Mouse (Mus musculus): ENCODE results near the gene Gm5930. TPM values are rescaled to one million over a fixed set of nuclear protein-coding genes. Genes with fewer than 3 reads are reported as not detected.
"Not testable (repeated sequence)": the region's sequence is repeated elsewhere in the genome, so short reads cannot be mapped to it uniquely, and the experiment has no call there.

Gene Gm5930
- not detected in 2 replicates for polyA plus RNA-seq (2015; fragmentation: Nextera tagmentation; extraction: Ambion mirVana)

GRCm38 (mm10) chr14:44338484-44338883, at the start of gene Gm5930:
Gene Gm5930 (minus strand): TSS chr14:44338584.
- not testable (repeated sequence) for H3K4me3 ChIP-seq (replicated peaks); H3K4me2 ChIP-seq; H3K9me3 ChIP-seq (replicated peaks); H3K4me1 ChIP-seq (replicated peaks); H3K27me3 ChIP-seq; ATAC-seq (ENCODE audit: low read depth); DNase-seq; H3K9ac ChIP-seq; H3K27ac ChIP-seq; H3K36me3 ChIP-seq
- WGBS (ENCODE audit: insufficient replicate concordance), result no CpG with 5 or more reads among the region's 2 CpGs

DNA sequence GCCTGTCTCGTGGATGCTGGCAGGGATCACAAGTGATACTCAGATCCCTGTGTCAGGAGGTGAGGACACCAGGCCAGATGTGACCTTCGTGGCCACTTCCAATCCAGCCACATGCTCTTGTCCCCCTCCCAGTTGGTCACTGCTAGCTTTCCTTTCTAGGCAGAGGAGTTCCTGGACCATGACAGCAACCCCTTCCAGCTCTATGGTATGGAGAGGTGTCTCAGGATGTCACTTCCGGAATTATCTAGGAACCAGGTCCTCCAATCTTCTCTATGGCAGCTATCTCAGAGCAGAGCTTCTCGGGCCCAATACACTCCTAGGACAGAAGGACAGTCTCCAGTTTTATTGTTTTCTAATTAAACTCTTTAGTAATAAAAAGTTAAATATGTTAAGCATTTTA, 45.8 kb upstream of the Gm5930 start:
- not testable (repeated sequence) for H3K9me3 ChIP-seq (replicated peaks); H3K27ac ChIP-seq; H3K4me3 ChIP-seq (replicated peaks); H3K4me1 ChIP-seq (replicated peaks); DNase-seq; H3K27me3 ChIP-seq; H3K36me3 ChIP-seq; H3K4me2 ChIP-seq; H3K9ac ChIP-seq; ATAC-seq (ENCODE audit: low read depth)
- WGBS (ENCODE audit: insufficient replicate concordance), result 46% methylated on average over 4 of the region's 4 CpGs

DNA sequence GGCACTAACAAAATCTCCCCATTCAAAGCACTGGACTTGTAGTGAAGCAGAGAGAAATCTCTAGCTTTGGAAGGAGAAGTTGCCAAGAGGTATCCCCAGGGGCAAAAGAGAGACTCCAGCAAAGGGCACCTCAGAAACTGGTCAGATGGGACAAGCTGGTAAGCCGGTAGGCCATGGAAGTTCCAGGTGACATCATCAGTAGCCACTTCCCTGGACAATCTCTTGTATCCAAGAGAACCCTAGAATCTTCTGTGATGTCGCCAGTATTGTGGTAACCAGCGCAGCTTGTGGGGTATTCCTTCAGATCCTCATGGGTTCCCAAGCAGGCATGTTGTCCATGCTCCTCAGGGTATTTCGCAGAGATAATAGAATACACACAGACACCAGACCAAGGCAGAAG, 26.7 kb upstream of the Gm5930 start, which contains the start of gene Gm8229:
Gene Gm8229, plus strand, starts transcription at position 301 of the 400 bp plus-strand sequence.
- H3K36me3 ChIP-seq; H3K4me1 ChIP-seq (replicated peaks): not testable (repeated sequence)

GRCm38 (mm10) chr14:44362301-44362700, 23.9 kb upstream of the Gm5930 start:
- not testable (repeated sequence) for H3K9me3 ChIP-seq (replicated peaks); H3K9ac ChIP-seq; ATAC-seq (ENCODE audit: low read depth); DNase-seq; H3K36me3 ChIP-seq; H3K27ac ChIP-seq; H3K27me3 ChIP-seq; H3K4me2 ChIP-seq; H3K4me3 ChIP-seq (replicated peaks); H3K4me1 ChIP-seq (replicated peaks)

More for the DNA sequence above, 26.7 kb upstream of the Gm5930 start, which contains the start of gene Gm8229:
- H3K9ac ChIP-seq; H3K9me3 ChIP-seq (replicated peaks); H3K4me2 ChIP-seq; ATAC-seq (ENCODE audit: low read depth); H3K27ac ChIP-seq; H3K27me3 ChIP-seq; DNase-seq; H3K4me3 ChIP-seq (replicated peaks): not testable (repeated sequence)
- 65% methylated on average over 4 of the region's 4 CpGs for WGBS (ENCODE audit: insufficient replicate concordance)

DNA sequence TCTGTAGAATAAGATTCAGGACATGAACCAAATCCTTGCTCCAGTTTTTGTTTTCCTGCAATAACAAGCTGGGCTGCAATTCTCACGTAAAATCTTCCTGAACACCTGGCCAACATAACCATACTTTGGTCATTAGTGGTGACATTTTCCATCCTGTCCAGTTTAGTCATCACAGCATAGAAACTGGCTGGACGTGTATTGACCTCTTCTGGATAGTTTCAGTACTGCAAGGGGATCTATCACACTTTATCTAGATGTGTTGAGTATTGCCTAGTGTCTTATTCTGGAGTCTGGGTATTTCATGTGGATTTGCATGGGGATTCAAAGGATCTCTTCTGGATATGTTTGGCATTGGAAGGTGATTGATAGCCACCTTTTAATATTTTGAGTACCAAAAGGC, 23.0 kb upstream of the Gm5930 start:
- H3K36me3 ChIP-seq; H3K4me2 ChIP-seq; H3K27ac ChIP-seq; H3K9me3 ChIP-seq (replicated peaks); H3K27me3 ChIP-seq; H3K4me1 ChIP-seq (replicated peaks); DNase-seq; H3K9ac ChIP-seq; ATAC-seq (ENCODE audit: low read depth); H3K4me3 ChIP-seq (replicated peaks): not testable (repeated sequence)
- 25% methylated on average over 2 of the region's 2 CpGs for WGBS (ENCODE audit: insufficient replicate concordance)

- H3K9ac ChIP-seq; H3K27me3 ChIP-seq; DNase-seq; H3K9me3 ChIP-seq (replicated peaks); H3K4me1 ChIP-seq (replicated peaks); ATAC-seq (ENCODE audit: low read depth); H3K36me3 ChIP-seq; H3K4me2 ChIP-seq; H3K27ac ChIP-seq; H3K4me3 ChIP-seq (replicated peaks): not testable (repeated sequence)
- 60% methylated on average over 4 of the region's 4 CpGs for WGBS (ENCODE audit: insufficient replicate concordance)
Observed at GRCm38 (mm10) chr14:44312049-44312448, 26.3 kb downstream of the Gm5930 start.

DNA sequence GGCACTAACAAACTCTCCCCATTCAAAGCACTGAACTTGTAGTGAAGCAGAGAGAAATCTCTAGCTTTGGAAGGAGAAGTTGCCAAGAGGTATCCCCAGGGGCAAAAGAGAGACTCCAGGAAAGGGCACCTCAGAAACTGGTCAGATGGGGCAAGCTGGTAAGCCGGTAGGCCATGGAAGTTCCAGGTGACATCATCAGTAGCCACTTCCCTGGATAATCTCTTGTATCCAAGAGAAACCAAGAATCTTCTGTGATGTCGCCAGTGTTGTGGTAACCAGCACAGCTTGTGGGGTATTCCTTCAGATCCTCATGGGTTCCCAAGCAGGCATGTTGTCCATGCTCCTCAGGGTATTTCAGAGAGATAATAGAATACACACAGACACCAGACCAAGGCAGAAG, 53.1 kb downstream of the Gm5930 start, which contains the start of gene Gm8220:
Gene Gm8220, plus strand, starts transcription at position 301 of the 400 bp plus-strand sequence.
- 43% methylated on average over 2 of the region's 2 CpGs for WGBS (ENCODE audit: insufficient replicate concordance)
- H3K4me2 ChIP-seq, result not testable (repeated sequence)

More for the DNA sequence above, 53.1 kb downstream of the Gm5930 start, which contains the start of gene Gm8220:
- ATAC-seq (ENCODE audit: low read depth); H3K27me3 ChIP-seq; H3K4me3 ChIP-seq (replicated peaks); H3K36me3 ChIP-seq; H3K9ac ChIP-seq; H3K4me1 ChIP-seq (replicated peaks); H3K9me3 ChIP-seq (replicated peaks); H3K27ac ChIP-seq; DNase-seq: not testable (repeated sequence)

Other genes with a start within 250 kb of the Gm5930 start
- gene Ear2, start 235.9 kb downstream of the Gm5930 start, polyA plus RNA-seq (2015; fragmentation: Nextera tagmentation; extraction: Ambion mirVana), result 10.1 and 11.0 TPM in 2 replicates
- not detected in 2 replicates for gene Gm3327, start 214.7 kb downstream of the Gm5930 start, polyA plus RNA-seq (2015; fragmentation: Nextera tagmentation; extraction: Ambion mirVana)
- not detected in 2 replicates for gene Gm8212, start 140.9 kb downstream of the Gm5930 start, polyA plus RNA-seq (2015; fragmentation: Nextera tagmentation; extraction: Ambion mirVana)
- gene 4930503E14Rik, start 125.3 kb downstream of the Gm5930 start, polyA plus RNA-seq (2015; fragmentation: Nextera tagmentation; extraction: Ambion mirVana), result not detected in 2 replicates
- gene Gm8220, start 53.0 kb downstream of the Gm5930 start, polyA plus RNA-seq (2015; fragmentation: Nextera tagmentation; extraction: Ambion mirVana), result not detected in 2 replicates
- not detected in 2 replicates for gene Gm8229, start 26.8 kb upstream of the Gm5930 start, polyA plus RNA-seq (2015; fragmentation: Nextera tagmentation; extraction: Ambion mirVana)
- not detected in 2 replicates for gene Gm3371, start 72.1 kb upstream of the Gm5930 start, polyA plus RNA-seq (2015; fragmentation: Nextera tagmentation; extraction: Ambion mirVana)
- gene Gm8232, start 95.1 kb upstream of the Gm5930 start, polyA plus RNA-seq (2015; fragmentation: Nextera tagmentation; extraction: Ambion mirVana), result not detected in 2 replicates
- gene BC061237, start 153.9 kb upstream of the Gm5930 start, polyA plus RNA-seq (2015; fragmentation: Nextera tagmentation; extraction: Ambion mirVana), result not detected in 2 replicates
- gene Gm17093, start 179.7 kb upstream of the Gm5930 start, polyA plus RNA-seq (2015; fragmentation: Nextera tagmentation; extraction: Ambion mirVana), result not detected in 2 replicates
- not detected in 2 replicates for gene Gm8247, start 244.6 kb upstream of the Gm5930 start, polyA plus RNA-seq (2015; fragmentation: Nextera tagmentation; extraction: Ambion mirVana)

Measured in liver, embryonic 13.5 days (tissue).